Mouse (Mus musculus) MEL (cell line): ENCODE results near the gene Ugt1a2. TPM values are rescaled to one million over a fixed set of nuclear protein-coding genes. Genes with fewer than 3 reads are reported as not detected.

ENCODE experiments used
- DNase-seq: peaks from one replicate; pipeline ENCODE4 v3.0.0; 2011; ENCODE audit warnings: low read depth, low spot score
- H3K27ac ChIP-seq: 2 replicates; pipeline ENCODE4 v1.5.1; 2012; ENCODE audit warnings: low read depth, mild to moderate bottlenecking, control low read depth, low read length, moderate library complexity; ENCODE audit not compliant: control insufficient read depth
- H3K27me3 ChIP-seq, 2 experiments: fragments of 150-350 bp in 1 of 2; sonication (generic) in 1 of 2; 2 replicates each; pipeline ENCODE4 v1.6.1; 2012; ENCODE audit warnings: low read length in 2 of 2, mild to moderate bottlenecking in 2 of 2, improper control_type of control experiment in 1 of 2, moderate library complexity in 1 of 2; ENCODE audit not compliant: insufficient read depth in 2 of 2, control insufficient read depth in 1 of 2
- H3K36me3 ChIP-seq, 2 experiments: 2 replicates each; pipeline ENCODE4 v1.6.1; 2012 to 2014; ENCODE audit warnings: low read length in 2 of 2, improper control_type of control experiment in 1 of 2, inconsistent platforms in 1 of 2, mild to moderate bottlenecking in 1 of 2; ENCODE audit not compliant: insufficient read depth in 2 of 2, control insufficient read depth in 1 of 2
- H3K4me1 ChIP-seq, 2 experiments: fragments of 150-350 bp in 1 of 2; sonication (generic) in 1 of 2; 2 replicates each; pipeline ENCODE4 v1.6.1; 2012; ENCODE audit warnings: low read length in 2 of 2, improper control_type of control experiment in 1 of 2, mild to moderate bottlenecking in 1 of 2; ENCODE audit not compliant: insufficient read depth in 2 of 2, control insufficient read depth in 1 of 2
- H3K4me3 ChIP-seq, 2 experiments: fragments of 150-350 bp in 1 of 2; sonication (generic) in 1 of 2; 2 replicates each; pipeline ENCODE4 v1.5.1; 2012; ENCODE audit warnings: low read depth in 2 of 2, low read length in 2 of 2, mild to moderate bottlenecking in 2 of 2, moderate library complexity in 2 of 2, control low read depth in 1 of 2, improper control_type of control experiment in 1 of 2; ENCODE audit not compliant: control insufficient read depth in 1 of 2, insufficient read depth in 1 of 2
- H3K79me2 ChIP-seq: 2 replicates; pipeline ENCODE4 v1.6.1; 2012; ENCODE audit warnings: mild to moderate bottlenecking, low read length, moderate library complexity; ENCODE audit not compliant: control insufficient read depth, poor library complexity, insufficient read depth
- H3K9ac ChIP-seq: 2 replicates; pipeline ENCODE4 v1.6.1; 2012; ENCODE audit warnings: low read depth, mild to moderate bottlenecking, control low read depth, low read length, moderate library complexity; ENCODE audit not compliant: control insufficient read depth, poor library complexity, severe bottlenecking
- H3K9me3 ChIP-seq: fragments of 150-350 bp; sonication (generic); replicated peaks from 2 replicates; pipeline ENCODE4 v1.6.1; 2012; ENCODE audit warnings: mild to moderate bottlenecking, low read length, improper control_type of control experiment, moderate library complexity; ENCODE audit not compliant: insufficient read depth
- BHLHE40 ChIP-seq: IDR thresholded peaks from 2 replicates; pipeline ENCODE4 v1.6.1; 2012; ENCODE audit warnings: low read depth, mild to moderate bottlenecking, inconsistent platforms, low read length, improper control_type of control experiment, borderline replicate concordance
- CHD2 ChIP-seq: IDR thresholded peaks from 2 replicates; pipeline ENCODE4 v1.6.1; 2011; ENCODE audit warnings: low read length, improper control_type of control experiment
- CTCF ChIP-seq, 3 experiments: IDR thresholded peaks in 2 of 3; conservative IDR thresholded peaks in 1 of 3; 2 replicates each; pipeline ENCODE4 v1.5.1; 2011 to 2012; ENCODE audit warnings: low read length in 3 of 3, low read depth in 2 of 3, mild to moderate bottlenecking in 2 of 3, improper control_type of control experiment in 1 of 3, inconsistent platforms in 1 of 3, mixed read lengths in 1 of 3, moderate library complexity in 1 of 3; ENCODE audit not compliant: control insufficient read depth in 1 of 3, insufficient read depth in 1 of 3, poor library complexity in 1 of 3, severe bottlenecking in 1 of 3
- E2F4 ChIP-seq: IDR thresholded peaks from 2 replicates; pipeline ENCODE4 v1.6.1; 2011; ENCODE audit warnings: low read depth, low read length, improper control_type of control experiment, borderline replicate concordance
- ELF1 ChIP-seq: IDR thresholded peaks from 2 replicates; pipeline ENCODE4 v1.6.1; 2014; ENCODE audit warnings: low read depth, mild to moderate bottlenecking, inconsistent platforms, low read length, improper control_type of control experiment, moderate library complexity
- EP300 ChIP-seq, 2 experiments: IDR thresholded peaks; 2 replicates each; pipeline ENCODE4 v1.6.1; 2011; ENCODE audit warnings: improper control_type of control experiment in 2 of 2, low read length in 2 of 2, low read depth in 1 of 2, mild to moderate bottlenecking in 1 of 2
- ETS1 ChIP-seq: IDR thresholded peaks from 2 replicates; pipeline ENCODE4 v1.6.1; 2012; ENCODE audit warnings: low read depth, mild to moderate bottlenecking, inconsistent platforms, low read length, improper control_type of control experiment, moderate library complexity
- GATA1 ChIP-seq: IDR thresholded peaks from 2 replicates; pipeline ENCODE4 v1.6.1; 2011; ENCODE audit warnings: low read depth, low read length, improper control_type of control experiment
- HCFC1 ChIP-seq: IDR thresholded peaks from 2 replicates; pipeline ENCODE4 v1.6.1; 2012; ENCODE audit warnings: low read depth, mild to moderate bottlenecking, inconsistent platforms, low read length, improper control_type of control experiment, moderate library complexity
- JUND ChIP-seq: IDR thresholded peaks from 2 replicates; pipeline ENCODE4 v1.6.1; 2011; ENCODE audit warnings: low read depth, mild to moderate bottlenecking, improper control_type of control experiment, low read length
- KAT2A ChIP-seq: conservative IDR thresholded peaks from 2 replicates; pipeline ENCODE4 v1.6.1; 2012; ENCODE audit warnings: low read depth, low read length, improper control_type of control experiment, inconsistent platforms
- MAX ChIP-seq: IDR thresholded peaks from 2 replicates; pipeline ENCODE4 v1.6.1; 2011; ENCODE audit warnings: low read length, improper control_type of control experiment
- MXI1 ChIP-seq: IDR thresholded peaks from 2 replicates; pipeline ENCODE4 v1.6.1; 2011; ENCODE audit warnings: mild to moderate bottlenecking, low read depth, low read length, improper control_type of control experiment
- RCOR1 ChIP-seq: IDR thresholded peaks from 2 replicates; pipeline ENCODE4 v1.6.1; 2012; ENCODE audit warnings: low read depth, mild to moderate bottlenecking, inconsistent platforms, low read length, improper control_type of control experiment
- SIN3A ChIP-seq: IDR thresholded peaks from 2 replicates; pipeline ENCODE4 v1.6.1; 2012; ENCODE audit warnings: low read length, improper control_type of control experiment, inconsistent platforms
- TAL1 ChIP-seq: IDR thresholded peaks from 2 replicates; pipeline ENCODE4 v1.6.1; 2012; ENCODE audit warnings: mild to moderate bottlenecking, inconsistent platforms, low read length, moderate library complexity, mixed read lengths
- TBP ChIP-seq: IDR thresholded peaks from 2 replicates; pipeline ENCODE4 v1.8.0; 2011; ENCODE audit warnings: low read depth, low read length, improper control_type of control experiment
- TCF12 ChIP-seq: IDR thresholded peaks from 2 replicates; pipeline ENCODE4 v1.6.1; 2014; ENCODE audit warnings: low read depth, mild to moderate bottlenecking, inconsistent platforms, low read length, improper control_type of control experiment, moderate library complexity
- UBTF ChIP-seq: IDR thresholded peaks from 2 replicates; pipeline ENCODE4 v1.6.1; 2012; ENCODE audit warnings: low read depth, mild to moderate bottlenecking, inconsistent platforms, low read length, improper control_type of control experiment, moderate library complexity, borderline replicate concordance; ENCODE audit not compliant: insufficient read depth
- USF2 ChIP-seq, 2 experiments: IDR thresholded peaks; 2 replicates each; pipeline ENCODE4 v1.6.1; 2011 to 2012; ENCODE audit warnings: improper control_type of control experiment in 2 of 2, low read length in 2 of 2, borderline replicate concordance in 1 of 2, inconsistent platforms in 1 of 2, low read depth in 1 of 2, mild to moderate bottlenecking in 1 of 2; ENCODE audit not compliant: insufficient read depth in 1 of 2
- ZKSCAN1 ChIP-seq: IDR thresholded peaks from 2 replicates; pipeline ENCODE4 v1.6.1; 2012; ENCODE audit warnings: low read depth, mild to moderate bottlenecking, inconsistent platforms, low read length, improper control_type of control experiment, moderate library complexity
- ZMIZ1 ChIP-seq: IDR thresholded peaks from 2 replicates; pipeline ENCODE4 v1.6.1; 2012; ENCODE audit warnings: low read depth, mild to moderate bottlenecking, inconsistent platforms, low read length, improper control_type of control experiment, moderate library complexity
- ZNF384 ChIP-seq: IDR thresholded peaks from 2 replicates; pipeline ENCODE4 v1.6.1; 2012; ENCODE audit warnings: low read depth, mild to moderate bottlenecking, inconsistent platforms, low read length, improper control_type of control experiment
- polyA plus RNA-seq, 2 experiments: library from polyadenylated mRNA; stranded (reverse) in 1 of 2; unstranded in 1 of 2; fragments of >175 nt in 1 of 2; fragments of >200 nt in 1 of 2; gene quantifications; 2 replicates each; pipeline versions ENCODE4 v1.2.1 to v1.2.4; 2012; ENCODE audit warnings: low replicate concordance in 2 of 2, low read depth in 1 of 2; ENCODE audit not compliant: insufficient read length in 2 of 2, insufficient read depth in 1 of 2, missing spikeins in 1 of 2
- total RNA-seq: library from RNA; depleted of rRNA; stranded (reverse); fragments of 300-350 nt; gene quantifications from 2 replicates; pipeline ENCODE4 v1.2.3, GENCODE M21; 2012

Ugt1a2 gene
- total and polyA plus RNA-seq, 3 experiments, result not detected

GRCm38 (mm10) chr1:88245881-88246280 is 45.5 kb downstream of the Ugt1a2 start:
- no peaks in the 10 kb centered on the region for H3K36me3 ChIP-seq
- no peaks in the 10 kb centered on the region for H3K27me3 ChIP-seq
- no peaks in the 10 kb centered on the region for H3K4me1 ChIP-seq
- H3K9me3 ChIP-seq, result no peaks in the 10 kb centered on the region
- H3K4me3 ChIP-seq, result no peak overlapping the region
- no peak for TF ChIP-seq ZMIZ1
- no peak for TF ChIP-seq ETS1
- no peak for TF ChIP-seq CTCF (IDR thresholded peaks at IDR 0.05 in 2 of 3, conservative IDR thresholded peaks at IDR 0.05 in 1 of 3; ENCODE audit: control insufficient read depth in 1 of 3, insufficient read depth in 1 of 3, low read depth in 2 of 3, low read length in 3 of 3, poor library complexity in 1 of 3, severe bottlenecking in 1 of 3)
- H3K79me2 ChIP-seq, result no peaks in the 10 kb centered on the region
- DNase-seq, result no peak
- H3K27ac ChIP-seq, result no peak overlapping the region
- H3K9ac ChIP-seq, result no peak overlapping the region

DNA sequence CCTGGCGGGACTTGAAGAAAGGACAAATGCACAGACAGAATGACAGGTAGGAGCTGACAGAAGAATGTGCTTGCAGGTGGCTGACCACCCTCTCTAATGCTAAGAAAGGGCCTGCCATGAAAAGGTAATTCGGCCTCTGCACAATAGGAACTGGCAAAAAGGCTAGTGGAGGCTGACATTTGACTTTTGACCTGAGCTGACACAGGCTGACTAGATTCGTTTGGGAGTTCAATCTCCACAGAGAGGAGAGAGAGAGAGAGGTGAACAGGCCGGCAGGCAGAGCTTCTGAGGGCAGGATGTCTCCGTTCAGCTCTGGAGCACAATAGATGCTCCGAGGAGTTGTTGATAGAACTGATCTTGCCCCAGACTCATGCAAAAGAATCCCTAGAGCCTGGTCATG is 46.0 kb downstream of the Ugt1a2 start:
- no peak overlapping the region for H3K4me3 ChIP-seq
- no peaks in the 10 kb centered on the region for H3K36me3 ChIP-seq
- H3K79me2 ChIP-seq, result no peaks in the 10 kb centered on the region
- no peak overlapping the region for H3K9ac ChIP-seq
- no peaks in the 10 kb centered on the region for H3K4me1 ChIP-seq
- no peak overlapping the region for H3K27ac ChIP-seq
- H3K9me3 ChIP-seq, result no peaks in the 10 kb centered on the region
- no peaks in the 10 kb centered on the region for H3K27me3 ChIP-seq
- TF ChIP-seq JUND (no peak), ZNF384 (no peak), ELF1 (no peak), USF2 (IDR thresholded peaks at IDR 0.05; ENCODE audit: borderline replicate concordance in 1 of 2, insufficient read depth in 1 of 2, low read depth in 1 of 2, low read length in 2 of 2) (no peak), TBP (no peak)
- no peak for DNase-seq

DNA sequence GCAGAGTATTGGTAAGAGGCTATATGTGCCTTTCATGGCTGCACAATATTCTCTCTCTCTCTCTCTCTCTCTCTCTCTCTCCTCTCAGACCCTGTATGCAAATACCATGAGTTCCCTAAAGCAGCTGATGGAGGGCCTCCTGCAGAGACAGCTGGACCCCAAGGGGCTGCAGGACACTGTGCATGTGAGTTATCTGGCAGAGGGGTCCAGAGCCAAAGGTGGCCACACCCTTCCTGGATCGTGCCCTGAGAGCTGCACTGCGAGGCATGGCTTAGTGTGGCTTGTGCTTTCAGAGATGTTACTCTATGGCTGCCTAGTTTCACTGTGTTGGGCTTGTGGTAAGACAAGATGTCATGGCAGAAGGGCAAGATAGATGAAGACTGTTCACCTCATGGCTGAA is 47.3 kb downstream of the Ugt1a2 start:
- Histone ChIP-seq H3K4me3 (no peak overlapping the region), H3K9me3 (no peaks in the 10 kb centered on the region), H3K27me3 (no peaks in the 10 kb centered on the region), H3K9ac (no peak overlapping the region), H3K36me3 (no peaks in the 10 kb centered on the region), H3K27ac (no peak overlapping the region), H3K4me1 (no peaks in the 10 kb centered on the region), H3K79me2 (no peaks in the 10 kb centered on the region)
- no peak for DNase-seq
- TF ChIP-seq UBTF (no peak), HCFC1 (no peak), MAX (no peak), TAL1 (no peak), CHD2 (no peak), RCOR1 (no peak), TCF12 (no peak), KAT2A (no peak), GATA1 (no peak), EP300 (IDR thresholded peaks at IDR 0.05; ENCODE audit: low read depth in 1 of 2, low read length in 2 of 2) (no peak), MXI1 (no peak), E2F4 (no peak), SIN3A (no peak), ZMIZ1 (no peak), ZKSCAN1 (no peak), USF2 (IDR thresholded peaks at IDR 0.05; ENCODE audit: borderline replicate concordance in 1 of 2, insufficient read depth in 1 of 2, low read depth in 1 of 2, low read length in 2 of 2) (no peak), BHLHE40 (no peak), ELF1 (no peak)
